17 mouse cellular contexts compared by ENCODE assay signal in the genomic region with DNA sequence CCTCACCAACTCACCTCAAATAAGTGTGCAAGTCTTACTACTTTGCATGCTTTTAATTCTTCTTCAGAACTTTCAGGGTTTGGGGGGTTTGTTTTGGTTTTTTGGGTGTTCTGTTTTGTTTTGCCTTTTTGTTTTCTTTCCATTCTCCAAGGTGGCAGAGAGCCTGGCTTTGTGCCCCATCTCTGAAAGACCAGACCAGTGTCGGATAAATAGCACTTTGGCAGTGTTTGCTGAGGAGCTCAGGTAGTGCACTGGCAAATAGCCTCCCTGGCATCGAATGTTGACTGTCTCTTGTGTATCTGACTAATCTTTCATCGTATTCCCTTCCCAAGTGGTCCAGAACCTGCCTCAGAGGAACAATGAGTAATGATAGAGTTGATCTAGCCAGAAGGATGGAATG.
"Had no signal": no experiment of that assay in that cellular context is flagged by ENCODE, and none has a peak within 500 bp of the region (broad histone marks: within the 10 kb centered on the region; RNA-seq: fewer than 3 reads in every experiment).

No protein-coding gene starts in this region.

- H3K9ac ChIP-seq: liver, postnatal 0 days; lung, embryonic 15.5 days; midbrain, embryonic 13.5 days; midbrain, embryonic 15.5 days; neural tube, embryonic 13.5 days; stomach, embryonic 15.5 days had no signal

- H3K9me3 ChIP-seq: lung, embryonic 15.5 days; midbrain, embryonic 13.5 days; midbrain, embryonic 15.5 days; neural tube, embryonic 13.5 days; stomach, embryonic 15.5 days had no signal

- ATAC-seq: liver, postnatal 0 days; lung, postnatal 0 days; midbrain, embryonic 13.5 days; midbrain, embryonic 15.5 days had no signal

- H3K27me3 ChIP-seq: lung, embryonic 15.5 days; midbrain, embryonic 13.5 days; midbrain, embryonic 15.5 days; neural tube, embryonic 13.5 days; stomach, embryonic 15.5 days had no signal

- H3K27ac ChIP-seq: lung, embryonic 15.5 days; macrophage; midbrain, embryonic 13.5 days; midbrain, embryonic 15.5 days; neural tube, embryonic 13.5 days; stomach, embryonic 15.5 days; stomach, postnatal 0 days had no signal

- H3K36me3 ChIP-seq: lung, embryonic 15.5 days; midbrain, embryonic 13.5 days; midbrain, embryonic 15.5 days; neural tube, embryonic 13.5 days; stomach, embryonic 15.5 days had no signal

- H3K4me3 ChIP-seq: lung, embryonic 15.5 days; midbrain, embryonic 13.5 days; midbrain, embryonic 15.5 days; neural tube, embryonic 13.5 days; stomach, embryonic 15.5 days had no signal

- DNase-seq: liver, postnatal 0 days; lung, adult 2 months; lung, postnatal 14 days; lung, postnatal 36 days; right cerebral cortex, postnatal 14 days; thymus, adult 2 months; thymus, postnatal 25 days; thymus, postnatal 4 days had no signal

- H3K4me2 ChIP-seq: lung, embryonic 15.5 days; midbrain, embryonic 11.5 days; midbrain, embryonic 13.5 days; midbrain, embryonic 15.5 days; neural tube, embryonic 13.5 days; stomach, embryonic 15.5 days had no signal
